Mouse (Mus musculus): ENCODE data around the gene C1qtnf2.

DNA sequence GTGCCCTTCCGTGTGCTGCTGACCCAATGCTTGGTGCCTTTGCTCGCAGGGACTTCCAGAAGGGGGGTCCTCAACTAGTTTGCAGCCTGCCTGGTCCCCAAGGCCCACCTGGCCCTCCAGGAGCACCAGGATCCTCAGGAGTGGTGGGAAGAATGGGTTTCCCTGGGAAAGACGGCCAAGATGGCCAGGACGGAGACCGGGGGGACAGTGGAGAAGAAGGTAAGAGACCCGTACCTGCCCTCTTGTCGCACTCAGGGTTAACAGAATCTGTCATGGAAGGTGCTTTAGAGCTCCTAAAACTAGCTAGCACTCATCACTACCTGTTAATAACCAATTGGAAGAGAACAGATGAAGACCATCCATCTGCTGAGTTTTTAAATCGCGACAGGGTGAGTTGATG lies 11.8 kb downstream of the C1qtnf2 start:
- TF ChIP-seq POLR2A (IDR thresholded peaks at IDR 0.05; ENCODE audit: low read depth, low read length): no peak
- no peak for TF ChIP-seq CTCF (conservative IDR thresholded peaks at IDR 0.05; ENCODE audit: insufficient read depth, insufficient read length, low read depth, low read length)

All from kidney, adult 2 months (tissue).